Mouse (Mus musculus) urinary bladder, adult 18-20 months (tissue): ENCODE measurements at regions not wholly inside any gene's neighbourhood (a gene's known extent, or its start where the extent isn't known, plus 50 kb on each side); places are given as distances from the start of the nearest gene placed in this dataset.

Experiments used
- DNase-seq, 2 experiments: peaks; one replicate each; pipeline ENCODE4 v3.0.0; 2022; ENCODE audit warnings: low spot score in 2 of 2, mixed read lengths in 2 of 2

GRCm38 (mm10) chr13:30085446-30085845 lies 50.8 kb upstream of the Mboat1 start:
- DNase-seq, result no peak

GRCm38 (mm10) chr13:30085005-30085404 lies 51.3 kb upstream of the Mboat1 start:
- peak; percentile 53 to 55 for DNase-seq

GRCm38 (mm10) chr13:30084386-30084785 lies 51.9 kb upstream of the Mboat1 start:
- no peak for DNase-seq

- DNase-seq, result no peak
These were observed 52.3 kb upstream of the Mboat1 start for GRCm38 (mm10) chr13:30083949-30084348.

- DNase-seq, result no peak
These were observed 53.5 kb upstream of the Mboat1 start for GRCm38 (mm10) chr13:30082761-30083160.

GRCm38 (mm10) chr13:30080705-30081474 lies 55.4 kb upstream of the Mboat1 start:
- DNase-seq, result no peak

- peak in 1 of 2 experiments; percentile 6 for DNase-seq
These were observed 61.7 kb upstream of the Mboat1 start for GRCm38 (mm10) chr13:30074517-30075064.

- no peak for DNase-seq
These were observed 62.2 kb upstream of the Mboat1 start for GRCm38 (mm10) chr13:30074069-30074468.

GRCm38 (mm10) chr13:30069397-30069796 lies 66.9 kb upstream of the Mboat1 start:
- DNase-seq, result no peak

GRCm38 (mm10) chr13:30067581-30068375 lies 68.5 kb upstream of the Mboat1 start:
- DNase-seq, result no peak

- DNase-seq, result no peak
These were observed 70.8 kb upstream of the Mboat1 start for GRCm38 (mm10) chr13:30065520-30065919.

- no peak for DNase-seq
These were observed 72.5 kb upstream of the Mboat1 start for GRCm38 (mm10) chr13:30063741-30064140.

GRCm38 (mm10) chr13:30062285-30062684 lies 74.0 kb upstream of the Mboat1 start:
- DNase-seq, result no peak

GRCm38 (mm10) chr13:30055141-30055645 lies 69.3 kb upstream of the E2f3 start:
- DNase-seq, result no peak

GRCm38 (mm10) chr13:30051891-30052550 lies 66.2 kb upstream of the E2f3 start:
- DNase-seq, result no peak

GRCm38 (mm10) chr13:30050745-30051508 lies 65.1 kb upstream of the E2f3 start:
- no peak for DNase-seq

GRCm38 (mm10) chr13:30048260-30048859 lies 62.5 kb upstream of the E2f3 start:
- no peak for DNase-seq

- DNase-seq, result no peak
These were observed 60.8 kb upstream of the E2f3 start for GRCm38 (mm10) chr13:30046504-30047169.

GRCm38 (mm10) chr13:30046061-30046460 lies 60.2 kb upstream of the E2f3 start:
- no peak for DNase-seq

GRCm38 (mm10) chr13:30045225-30045624 lies 59.4 kb upstream of the E2f3 start:
- no peak for DNase-seq
